Mouse (Mus musculus) forebrain, embryonic 16.5 days (tissue): ENCODE measurements around the gene Acvr1b. TPM values are rescaled to one million over a fixed set of nuclear protein-coding genes. Genes with fewer than 3 reads are reported as not detected.

Source experiments
- ATAC-seq: fragments of 200-750 bp; cut with Nextera tagmentation; 2 replicates; pipeline ENCODE4 v1.8.0; 2017; ENCODE audit warnings: mild to moderate bottlenecking, moderate library complexity
- H3K27ac ChIP-seq: fragments of 300-500 bp; sonication (generic); 2 replicates; pipeline ENCODE4 v1.5.1; 2014; ENCODE audit warnings: low read length, control low read depth
- H3K27me3 ChIP-seq: fragments of 300-500 bp; sonication (generic); replicated peaks from 2 replicates; pipeline ENCODE4 v1.6.1; 2014; ENCODE audit warnings: low read length; ENCODE audit not compliant: control insufficient read depth, insufficient read depth
- H3K36me3 ChIP-seq: fragments of 300-500 bp; sonication (generic); 2 replicates; pipeline ENCODE4 v1.6.1; 2014; ENCODE audit not compliant: control insufficient read depth, insufficient read depth
- H3K4me1 ChIP-seq: fragments of 300-500 bp; sonication (generic); replicated peaks from 2 replicates; pipeline ENCODE4 v1.6.1; 2014; ENCODE audit warnings: low read length; ENCODE audit not compliant: control insufficient read depth, insufficient read depth
- H3K4me2 ChIP-seq: fragments of 300-500 bp; sonication (generic); 2 replicates; pipeline ENCODE4 v1.6.1; 2014; ENCODE audit warnings: mild to moderate bottlenecking, low read length, control low read depth
- H3K4me3 ChIP-seq: fragments of 300-500 bp; sonication (generic); replicated peaks from 2 replicates; pipeline ENCODE4 v1.5.1; 2014; ENCODE audit warnings: mild to moderate bottlenecking, low read length, control low read depth
- H3K9ac ChIP-seq: fragments of 300-500 bp; sonication (generic); replicated peaks from 2 replicates; pipeline ENCODE4 v1.6.1; 2014; ENCODE audit warnings: low read depth, low read length, control low read depth
- H3K9me3 ChIP-seq: fragments of 300-500 bp; sonication (generic); 2 replicates; pipeline ENCODE4 v1.6.1; 2016; ENCODE audit warnings: low read length; ENCODE audit not compliant: control insufficient read depth
- WGBS: fragments of 180-500 bp; shearing (Covaris S2); extraction: QIAGEN DNeasy Blood & Tissue Kit; methylation state at CpG from one replicate; pipeline ENCODE4 v1.1.7; 2014; 5-methylcytosine and 5-hydroxymethylcytosine counted together
- polyA plus RNA-seq: library from polyadenylated mRNA; unstranded; fragments of >200 nt; fragmentation: Nextera tagmentation; extraction: Ambion mirVana; gene quantifications from 2 replicates; pipeline ENCODE4 v1.2.1, GENCODE M21; 2015

The Acvr1b gene
- polyA plus RNA-seq, 1 experiment from 2014 or later, result 27.4 TPM

- 89% methylated on average over 5 of the region's 5 CpGs for WGBS
- no peak overlapping the region for H3K4me2 ChIP-seq
- ATAC-seq, result no peak
- H3K4me1 ChIP-seq, result peaks cover 28% of the 10 kb centered on the region
- no peaks in the 10 kb centered on the region for H3K36me3 ChIP-seq
- no peak overlapping the region for H3K4me3 ChIP-seq
- no peak overlapping the region for H3K27ac ChIP-seq
- H3K9me3 ChIP-seq, result no peaks in the 10 kb centered on the region
- H3K27me3 ChIP-seq, result no peaks in the 10 kb centered on the region
- no peak overlapping the region for H3K9ac ChIP-seq
These were observed 29.7 kb upstream of the Acvr1b start for GRCm38 (mm10) chr15:101144176-101144575.

GRCm38 (mm10) chr15:101144779-101145178, 29.1 kb upstream of the Acvr1b start:
- no peaks in the 10 kb centered on the region for H3K27me3 ChIP-seq
- no peak overlapping the region for H3K27ac ChIP-seq
- H3K36me3 ChIP-seq, result no peaks in the 10 kb centered on the region
- peaks cover 25% of the 10 kb centered on the region for H3K4me1 ChIP-seq
- 88% methylated on average over 8 of the region's 8 CpGs for WGBS
- no peak overlapping the region for H3K4me3 ChIP-seq
- H3K9me3 ChIP-seq, result no peaks in the 10 kb centered on the region
- ATAC-seq, result no peak
- H3K4me2 ChIP-seq, result no peak overlapping the region
- no peak overlapping the region for H3K9ac ChIP-seq

DNA sequence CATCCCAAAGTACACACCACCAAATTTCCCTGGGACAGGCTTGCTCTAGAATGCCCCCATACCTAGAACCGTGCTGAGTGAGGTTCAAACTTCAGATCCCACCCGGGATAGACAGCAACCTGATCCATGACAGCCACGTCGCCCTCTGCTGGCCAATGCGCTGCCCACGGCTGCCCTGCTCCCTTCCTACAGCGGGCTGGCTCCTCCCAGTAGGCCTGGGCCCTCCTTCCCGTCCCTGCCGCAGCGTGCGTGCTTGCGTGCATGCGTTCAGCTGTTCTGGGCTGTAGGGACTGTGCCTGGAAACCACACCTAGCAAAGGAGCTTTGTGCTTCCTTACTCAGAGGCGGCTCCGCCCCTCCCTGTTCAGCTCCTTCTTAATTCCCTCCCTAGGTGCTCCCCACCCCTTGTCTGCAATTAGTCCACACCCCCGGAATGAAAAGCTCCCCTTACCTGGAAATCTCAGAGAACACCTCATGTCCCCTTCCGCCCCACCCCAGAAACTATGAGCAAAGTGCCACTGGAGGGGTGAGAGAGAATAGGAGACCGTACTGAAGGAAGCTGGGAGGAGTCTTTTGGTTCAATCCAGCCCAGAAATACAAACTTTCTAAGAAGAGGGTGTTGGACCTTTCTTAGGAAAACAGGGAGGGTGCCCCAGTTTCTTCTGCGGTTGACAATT, 28.3 kb upstream of the Acvr1b start:
- 8% methylated on average over 19 of the region's 19 CpGs for WGBS
- H3K36me3 ChIP-seq, result no peaks in the 10 kb centered on the region
- peak overlapping the region; percentile 47 for H3K4me2 ChIP-seq
- peak; percentile 97 for ATAC-seq
- H3K9me3 ChIP-seq, result no peaks in the 10 kb centered on the region
- H3K27me3 ChIP-seq, result no peaks in the 10 kb centered on the region
- H3K9ac ChIP-seq, result peak overlapping the region; percentile 36; the same call in 1 of the 2 replicates
- H3K27ac ChIP-seq, result 0 out of 2 replicates have a peak overlapping the region, but pooled peaks have one; percentile 16
- H3K4me1 ChIP-seq, result peaks cover 18% of the 10 kb centered on the region; the same call in 1 of the 2 replicates
- peak overlapping the region; percentile 23 for H3K4me3 ChIP-seq

DNA sequence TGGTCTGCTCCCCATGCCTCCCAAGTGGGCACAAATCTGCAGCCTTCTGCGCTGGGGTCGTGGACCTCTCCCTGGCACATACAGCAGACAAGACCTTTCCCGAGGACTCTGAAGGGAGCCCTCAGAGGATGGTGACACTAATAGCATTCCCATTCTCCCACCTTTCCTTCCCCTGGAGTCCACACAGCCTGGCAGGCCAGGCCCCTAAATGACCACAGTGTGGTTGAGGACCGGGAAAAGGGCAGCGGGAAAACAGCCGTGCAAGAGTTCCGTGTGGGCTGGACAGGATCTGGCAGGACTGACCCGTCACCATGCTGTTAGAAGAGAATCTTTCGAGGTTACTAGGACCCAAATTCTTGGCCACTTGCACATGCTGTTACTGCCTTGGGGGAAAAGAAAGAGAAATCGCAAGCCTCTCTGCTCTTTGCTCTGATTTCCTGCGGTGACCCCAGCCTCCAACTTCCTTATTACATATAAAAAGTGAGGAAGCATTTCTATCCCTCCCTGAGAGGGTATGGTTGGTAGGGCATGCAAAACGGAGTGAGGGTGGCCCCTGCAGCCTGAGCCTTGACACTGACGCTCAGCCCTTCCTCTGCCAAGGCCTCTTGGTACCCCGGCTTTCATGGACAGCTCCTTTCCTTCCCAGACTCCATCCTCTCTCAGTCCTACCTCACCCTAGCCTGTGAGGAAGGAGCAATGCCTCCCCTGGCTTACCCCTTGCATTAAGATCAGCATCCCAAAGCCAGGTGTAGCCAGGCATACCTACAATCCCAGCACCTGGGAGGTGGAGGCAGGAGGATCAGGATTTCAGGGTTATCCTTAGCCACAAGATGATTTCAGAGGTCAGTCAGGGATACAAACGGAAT, 27.5 kb upstream of the Acvr1b start:
- no peak for ATAC-seq
- H3K27ac ChIP-seq, result no peak overlapping the region
- H3K4me1 ChIP-seq, result peaks cover 13% of the 10 kb centered on the region; the same call in 1 of the 2 replicates
- H3K9ac ChIP-seq, result no peak overlapping the region
- H3K36me3 ChIP-seq, result no peaks in the 10 kb centered on the region
- H3K9me3 ChIP-seq, result no peaks in the 10 kb centered on the region
- H3K27me3 ChIP-seq, result no peaks in the 10 kb centered on the region
- H3K4me3 ChIP-seq, result no peak overlapping the region
- 68% methylated on average over 15 of the region's 15 CpGs for WGBS
- H3K4me2 ChIP-seq, result no peak overlapping the region; the same call in 1 of the 2 replicates

- 79% methylated on average over 16 of the region's 16 CpGs for WGBS
These were observed 26.6 kb upstream of the Acvr1b start for GRCm38 (mm10) chr15:101147115-101147909.

GRCm38 (mm10) chr15:101147910-101148273, 26.0 kb upstream of the Acvr1b start:
- H3K27ac ChIP-seq, result no peak overlapping the region
- ATAC-seq, result no peak
- H3K4me1 ChIP-seq, result peaks cover 13% of the 10 kb centered on the region; the same call in 1 of the 2 replicates
- H3K4me2 ChIP-seq, result no peak overlapping the region
- no peaks in the 10 kb centered on the region for H3K36me3 ChIP-seq
- no peak overlapping the region for H3K4me3 ChIP-seq
- H3K27me3 ChIP-seq, result no peaks in the 10 kb centered on the region
- H3K9me3 ChIP-seq, result no peaks in the 10 kb centered on the region
- WGBS, result 56% methylated on average over 6 of the region's 6 CpGs
- H3K9ac ChIP-seq, result no peak overlapping the region

More at GRCm38 (mm10) chr15:101147115-101147909, 26.6 kb upstream of the Acvr1b start:
- Histone ChIP-seq H3K27ac (no peak overlapping the region), H3K27me3 (no peaks in the 10 kb centered on the region), H3K4me3 (no peak overlapping the region), H3K36me3 (no peaks in the 10 kb centered on the region), H3K9ac (no peak overlapping the region), H3K9me3 (no peaks in the 10 kb centered on the region), H3K4me1 (peaks cover 13% of the 10 kb centered on the region; the same call in 1 of the 2 replicates), H3K4me2 (no peak overlapping the region)
- ATAC-seq, result no peak

DNA sequence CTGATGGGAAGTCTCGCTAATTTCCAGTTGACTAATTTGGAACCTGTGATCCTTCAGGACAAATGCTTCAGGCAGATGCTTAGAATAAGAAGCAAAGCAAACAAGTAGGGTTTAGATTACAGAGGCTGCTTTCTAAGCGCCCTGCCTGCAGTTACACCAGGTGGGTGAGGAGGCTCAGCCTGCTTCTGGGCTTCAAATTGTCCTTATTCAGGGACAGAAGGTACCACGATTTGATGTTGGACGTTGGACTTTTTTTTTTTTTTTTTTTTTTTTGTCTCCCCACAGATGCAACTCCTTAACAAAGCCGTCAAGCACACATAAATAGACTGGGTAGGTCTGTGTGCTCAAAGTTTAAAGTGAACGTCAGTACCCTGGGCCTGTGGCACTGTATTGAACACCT, 25.3 kb upstream of the Acvr1b start:
- no peaks in the 10 kb centered on the region for H3K27me3 ChIP-seq

DNA sequence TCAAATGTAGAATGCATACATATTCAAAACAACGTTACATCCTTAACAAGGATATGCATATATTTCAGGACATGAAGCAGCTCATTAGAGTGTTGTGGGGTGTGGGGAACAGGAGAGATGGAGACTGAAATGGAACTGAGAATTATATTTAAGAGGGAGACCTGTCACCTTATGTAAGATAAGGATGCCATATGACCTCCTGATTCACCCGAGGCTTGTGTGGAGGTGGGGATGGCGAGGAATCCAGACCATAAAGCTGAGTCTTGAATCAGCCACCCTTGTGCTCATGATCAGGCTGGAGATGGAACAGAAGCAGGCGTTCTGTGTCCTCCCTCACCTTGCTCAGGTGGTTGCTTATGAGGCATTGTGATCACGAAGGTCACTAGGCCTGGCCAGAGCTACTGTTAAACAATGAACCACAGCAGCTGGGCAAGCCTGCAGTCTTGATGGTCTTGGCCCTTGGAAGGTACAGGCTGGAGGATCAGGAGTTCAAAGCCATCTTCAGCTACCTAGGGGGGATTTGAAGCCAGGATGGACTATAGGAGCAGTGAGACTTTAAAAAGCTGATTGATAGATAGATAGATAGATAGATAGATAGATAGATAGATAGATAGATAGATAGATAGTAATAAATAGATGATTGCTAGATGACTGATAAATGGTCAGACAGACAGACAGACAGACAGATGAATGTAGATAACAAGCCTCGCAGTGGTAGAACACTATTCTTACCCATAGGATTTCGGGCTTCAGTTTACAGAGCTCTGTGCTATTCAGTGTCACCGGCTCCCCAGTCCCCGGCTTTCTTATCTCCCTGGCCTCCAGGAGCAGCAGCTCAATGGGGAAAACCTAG, 22.2 kb upstream of the Acvr1b start:
- no peak overlapping the region for H3K4me3 ChIP-seq
- H3K4me1 ChIP-seq, result no peaks in the 10 kb centered on the region
- no peak overlapping the region for H3K4me2 ChIP-seq
- peaks cover 1% of the 10 kb centered on the region for H3K9me3 ChIP-seq
- H3K27ac ChIP-seq, result no peak overlapping the region
- no peaks in the 10 kb centered on the region for H3K27me3 ChIP-seq
- no peak overlapping the region for H3K9ac ChIP-seq
- H3K36me3 ChIP-seq, result no peaks in the 10 kb centered on the region
- WGBS, result 74% methylated on average over 9 of the region's 9 CpGs
- ATAC-seq, result no peak

More for the DNA sequence above, 25.3 kb upstream of the Acvr1b start:
- H3K27ac ChIP-seq, result no peak overlapping the region
- H3K36me3 ChIP-seq, result no peaks in the 10 kb centered on the region
- H3K9me3 ChIP-seq, result no peaks in the 10 kb centered on the region
- ATAC-seq, result no peak
- H3K4me2 ChIP-seq, result no peak overlapping the region
- no peak overlapping the region for H3K4me3 ChIP-seq
- peaks cover 9% of the 10 kb centered on the region; the same call in 1 of the 2 replicates for H3K4me1 ChIP-seq
- no peak overlapping the region for H3K9ac ChIP-seq
- 48% methylated on average over 6 of the region's 6 CpGs for WGBS
